Mouse (Mus musculus) heart, postnatal 0 days (tissue): Measurements from ENCODE around the gene Igsf8. TPM values are rescaled to one million over a fixed set of nuclear protein-coding genes. Genes with fewer than 3 reads are reported as not detected.

Source experiments
- ATAC-seq: fragments of 200-750 bp; cut with Nextera tagmentation; 2 replicates; pipeline ENCODE4 v1.8.0; 2017; ENCODE audit warnings: low read depth, moderate number of reproducible peaks, moderate library complexity; ENCODE audit not compliant: insufficient read depth
- DNase-seq: peaks from one replicate; pipeline ENCODE4 v3.0.0-alpha.2; 2016; ENCODE audit warnings: low spot score
- H3K27ac ChIP-seq: fragments of 300-500 bp; sonication (generic); 2 replicates; pipeline ENCODE4 v1.5.1; 2014; ENCODE audit warnings: low read depth, mild to moderate bottlenecking
- H3K27me3 ChIP-seq: fragments of 300-500 bp; sonication (generic); 2 replicates; pipeline ENCODE4 v1.6.1; 2014; ENCODE audit warnings: low read length, mixed read lengths; ENCODE audit not compliant: control insufficient read depth, insufficient read depth
- H3K36me3 ChIP-seq: fragments of 300-500 bp; sonication (generic); replicated peaks from 2 replicates; pipeline ENCODE4 v1.6.1; 2014; ENCODE audit warnings: low read length, mixed read lengths; ENCODE audit not compliant: control insufficient read depth, insufficient read depth
- H3K4me1 ChIP-seq: fragments of 300-500 bp; sonication (generic); 2 replicates; pipeline ENCODE4 v1.6.1; 2014; ENCODE audit warnings: antibody characterized with exemption; ENCODE audit not compliant: control insufficient read depth, insufficient read depth
- H3K4me2 ChIP-seq: fragments of 300-500 bp; sonication (generic); 2 replicates; pipeline ENCODE4 v1.6.1; 2014; ENCODE audit warnings: low read depth, mild to moderate bottlenecking, low read length, moderate library complexity
- H3K4me3 ChIP-seq: fragments of 300-500 bp; sonication (generic); 2 replicates; pipeline ENCODE4 v1.5.1; 2014; ENCODE audit warnings: low read depth, low read length
- H3K9ac ChIP-seq: fragments of 300-500 bp; sonication (generic); replicated peaks from 2 replicates; pipeline ENCODE4 v1.6.1; 2014; ENCODE audit warnings: low read depth, low read length, mixed read lengths
- H3K9me3 ChIP-seq: fragments of 300-500 bp; sonication (generic); replicated peaks from 2 replicates; pipeline ENCODE4 v1.6.1; 2016; ENCODE audit warnings: low read length; ENCODE audit not compliant: control insufficient read depth
- CTCF ChIP-seq: IDR thresholded peaks from 2 replicates; pipeline ENCODE4 v1.5.1; 2016; ENCODE audit warnings: antibody characterized with exemption, control low read depth, low read depth
- EP300 ChIP-seq: IDR thresholded peaks from 2 replicates; pipeline ENCODE4 v1.6.1; 2016; ENCODE audit warnings: antibody characterized with exemption, low read depth
- WGBS: fragments of 180-500 bp; shearing (Covaris S2); extraction: QIAGEN DNeasy Blood & Tissue Kit; methylation state at CpG from one replicate; pipeline ENCODE4 v1.1.7; 2014; 5-methylcytosine and 5-hydroxymethylcytosine counted together
- polyA plus RNA-seq: library from polyadenylated mRNA; unstranded; fragments of >200 nt; fragmentation: Nextera tagmentation; extraction: Ambion mirVana; gene quantifications from 2 replicates; pipeline ENCODE4 v1.2.1, GENCODE M21; 2015
- total RNA-seq: library from RNA; depleted of rRNA; stranded (reverse); fragments of >200 nt; gene quantifications from 2 replicates; pipeline ENCODE4 v1.2.3, GENCODE M21; 2014; ENCODE audit warnings: low replicate concordance

The Igsf8 gene
- total and polyA plus RNA-seq, 2 experiments from 2014 or later = 11.4 to 22.1 TPM

DNA sequence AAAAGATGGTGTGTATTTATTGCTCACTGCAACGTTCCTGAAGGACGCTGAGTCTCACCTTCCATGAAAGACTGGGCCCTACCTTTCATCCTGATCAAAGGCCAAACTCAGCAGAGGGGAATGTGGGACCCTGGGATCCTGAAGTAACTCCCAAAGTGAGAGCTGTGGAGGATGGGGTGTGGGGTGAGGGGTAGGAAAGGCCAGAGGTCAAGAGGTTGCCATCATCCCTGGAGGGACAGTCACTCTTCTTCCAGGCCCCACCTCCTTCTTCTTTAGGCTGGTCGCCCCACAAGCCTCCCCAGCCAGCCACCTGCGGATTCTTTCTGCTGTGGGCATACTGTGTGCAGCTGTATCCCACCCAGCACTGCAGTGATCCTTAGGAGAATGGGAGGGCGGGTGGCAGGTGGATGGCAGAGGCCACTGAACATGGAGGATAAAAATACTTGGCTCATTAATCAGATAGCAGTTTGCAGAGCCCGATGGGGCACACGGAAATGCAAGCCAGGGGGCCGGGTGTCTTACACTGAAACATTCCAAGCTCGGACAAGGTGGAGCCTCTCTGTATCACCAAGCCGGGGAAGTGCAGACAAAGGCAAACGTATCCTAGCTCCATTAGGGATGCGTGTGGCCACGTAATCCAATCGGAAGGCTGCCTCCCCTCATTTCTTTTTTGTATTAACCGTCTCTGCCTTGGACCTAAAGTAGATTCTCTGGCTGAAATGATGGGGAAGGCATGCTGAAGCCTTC is 43.1 kb upstream of the Igsf8 start:
- Histone ChIP-seq H3K9me3 (no peaks in the 10 kb centered on the region), H3K27ac (peak overlapping the region; percentile 85), H3K4me3 (no peak overlapping the region), H3K9ac (no peak overlapping the region), H3K36me3 (no peaks in the 10 kb centered on the region), H3K27me3 (no peaks in the 10 kb centered on the region), H3K4me2 (peak overlapping the region; percentile 1; the same call in 1 of the 2 replicates), H3K4me1 (peaks cover 65% of the 10 kb centered on the region)
- DNase-seq = no peak
- WGBS = 40% methylated on average over 15 of the region's 15 CpGs
- ATAC-seq = no peak
- TF ChIP-seq CTCF (no peak), EP300 (no peak)

DNA sequence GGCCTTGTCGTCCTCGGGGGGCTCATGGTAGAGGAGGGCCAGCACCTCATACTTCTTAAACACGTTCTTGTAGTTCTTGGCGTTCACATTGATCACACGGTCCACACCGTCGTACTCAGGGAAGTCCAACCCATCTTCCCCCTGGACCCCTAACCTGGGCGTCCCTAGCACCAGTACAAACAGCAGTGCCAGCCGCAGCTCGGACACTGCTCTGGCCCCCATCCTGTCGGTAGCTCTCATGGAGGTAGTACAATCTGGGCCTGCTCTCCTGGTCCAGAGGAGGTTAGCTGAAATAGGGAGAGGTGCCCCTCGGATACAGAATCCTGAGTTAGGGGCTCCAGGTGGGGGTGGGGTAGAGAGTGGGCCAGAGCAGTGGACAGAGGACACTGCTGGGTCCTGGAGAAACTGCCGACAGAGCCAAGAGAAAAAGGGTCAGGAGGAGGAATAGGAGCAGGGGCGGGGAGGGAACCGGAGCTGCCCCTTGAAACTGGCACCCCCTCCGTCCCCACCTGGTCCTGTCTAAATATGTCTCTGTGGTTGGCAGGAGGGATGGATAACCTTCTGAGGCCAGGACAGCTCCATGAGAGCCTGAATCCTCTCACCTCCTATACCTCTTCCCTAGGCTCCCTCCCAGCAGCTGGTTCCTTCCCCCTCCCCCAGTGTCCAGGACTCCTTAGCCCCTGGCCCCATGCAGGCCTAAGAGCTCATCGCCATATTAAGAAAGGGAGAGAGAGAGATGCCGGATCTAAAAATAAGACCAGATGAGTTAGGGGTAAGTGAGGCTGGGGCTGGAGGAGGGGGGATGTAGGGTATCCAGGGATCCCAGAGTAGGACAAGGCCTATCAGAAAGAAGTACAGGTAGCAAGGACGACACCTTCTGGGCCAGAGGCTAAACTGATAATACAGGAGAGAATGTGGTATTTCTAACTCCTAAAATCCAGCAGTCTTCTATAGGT is 41.7 kb upstream of the Igsf8 start, which contains the start of gene Casq1:
Gene Casq1, minus strand, starts transcription at position 418 of the 956 bp plus-strand sequence.
- TF ChIP-seq EP300 = no peak
- no peak for TF ChIP-seq CTCF
- peak within 1 kb of the TSS; percentile 24 for H3K9ac ChIP-seq
- peak within 1 kb of the TSS; percentile 85 for H3K27ac ChIP-seq
- peaks cover 56% of the 10 kb centered on the region for H3K4me1 ChIP-seq
- H3K27me3 ChIP-seq = no peaks in the 10 kb centered on the region
- WGBS = 50% methylated on average over 19 of the region's 19 CpGs
- no peaks in the 10 kb centered on the region for H3K9me3 ChIP-seq
- no peak within 1 kb of the TSS for H3K4me3 ChIP-seq
- DNase-seq = no peak
- H3K36me3 ChIP-seq = no peaks in the 10 kb centered on the region
- H3K4me2 ChIP-seq = peak within 1 kb of the TSS; percentile 19
- 0 out of 2 replicates have a peak, but pooled peaks have one; percentile 5 for ATAC-seq

DNA sequence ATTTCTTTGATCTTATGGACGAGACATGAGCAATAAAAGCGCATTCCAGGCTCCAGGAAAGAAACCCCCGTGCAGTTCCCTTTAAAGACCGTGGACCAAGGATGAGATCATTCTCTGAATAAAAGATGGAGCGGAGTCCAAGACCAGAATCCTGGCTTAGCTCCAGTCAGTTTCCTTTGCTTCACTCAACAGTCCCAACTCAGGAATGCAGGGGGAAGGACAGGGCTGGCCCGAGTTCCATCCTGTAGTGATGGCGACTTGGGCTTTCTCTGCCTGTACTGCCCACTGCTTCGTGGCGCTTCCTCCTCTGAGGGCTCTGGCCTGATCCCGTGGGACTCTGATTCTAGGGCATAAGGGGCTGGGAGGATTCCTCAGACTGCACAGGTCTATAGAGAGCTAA is 41.0 kb upstream of the Igsf8 start:
- Histone ChIP-seq H3K4me1 (peaks cover 50% of the 10 kb centered on the region), H3K4me2 (peak overlapping the region; percentile 19; the same call in 1 of the 2 replicates), H3K27me3 (no peaks in the 10 kb centered on the region), H3K4me3 (no peak overlapping the region), H3K9me3 (no peaks in the 10 kb centered on the region), H3K9ac (no peak overlapping the region; the same call in 1 of the 2 replicates), H3K36me3 (no peaks in the 10 kb centered on the region), H3K27ac (peak overlapping the region; percentile 85)
- TF ChIP-seq EP300 (peak; percentile 53; the same call in 1 of the 2 replicates), CTCF (no peak)
- WGBS = 9% methylated on average over 10 of the region's 10 CpGs
- DNase-seq (peak; percentile 92), ATAC-seq (peak; percentile 82)

DNA sequence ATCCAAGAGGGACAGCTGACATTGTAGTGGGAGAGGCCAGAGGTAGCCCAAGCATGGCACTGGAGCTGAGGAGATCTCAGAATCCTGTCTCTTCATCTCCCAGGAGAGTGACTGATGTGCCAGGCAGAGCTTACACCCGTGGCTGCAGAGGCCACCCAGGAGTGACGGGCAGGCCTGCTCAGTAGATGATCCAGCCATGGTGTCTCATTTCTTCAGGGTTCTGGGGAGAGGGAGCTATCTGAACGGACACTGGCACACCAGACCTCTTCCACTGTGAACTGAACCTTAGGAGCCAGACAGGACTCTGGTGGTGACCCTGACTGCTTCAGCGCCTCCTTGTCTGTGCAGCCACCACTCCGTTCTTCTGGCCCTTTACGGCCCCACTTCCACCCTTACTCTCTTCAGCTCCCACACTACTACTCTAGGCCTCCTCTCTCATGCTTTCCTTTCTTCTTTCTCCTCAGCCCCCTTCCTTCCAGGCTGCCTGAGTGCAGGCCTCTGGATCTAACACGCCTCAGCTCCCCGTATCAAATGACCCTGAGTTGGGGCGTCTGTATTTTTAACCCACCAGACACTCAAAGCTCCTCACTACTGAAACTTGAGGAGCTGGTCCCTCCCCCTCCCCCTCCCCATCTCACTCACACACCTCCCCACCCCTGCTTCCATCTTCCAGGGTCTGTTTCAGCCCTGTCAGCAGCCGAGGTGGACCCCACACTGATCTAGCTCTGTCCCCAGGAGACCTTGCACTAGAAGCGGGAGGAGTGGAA is 40.0 kb upstream of the Igsf8 start:
- H3K27me3 ChIP-seq = no peaks in the 10 kb centered on the region
- no peak overlapping the region for H3K4me3 ChIP-seq
- no peaks in the 10 kb centered on the region for H3K9me3 ChIP-seq
- H3K27ac ChIP-seq = peak overlapping the region; percentile 85
- H3K4me1 ChIP-seq = peaks cover 49% of the 10 kb centered on the region
- ATAC-seq (no peak), DNase-seq (no peak)
- 46% methylated on average over 11 of the region's 11 CpGs for WGBS
- no peak overlapping the region for H3K4me2 ChIP-seq
- H3K36me3 ChIP-seq = no peaks in the 10 kb centered on the region
- H3K9ac ChIP-seq = no peak overlapping the region; the same call in 1 of the 2 replicates
- TF ChIP-seq EP300 (no peak), CTCF (no peak)

DNA sequence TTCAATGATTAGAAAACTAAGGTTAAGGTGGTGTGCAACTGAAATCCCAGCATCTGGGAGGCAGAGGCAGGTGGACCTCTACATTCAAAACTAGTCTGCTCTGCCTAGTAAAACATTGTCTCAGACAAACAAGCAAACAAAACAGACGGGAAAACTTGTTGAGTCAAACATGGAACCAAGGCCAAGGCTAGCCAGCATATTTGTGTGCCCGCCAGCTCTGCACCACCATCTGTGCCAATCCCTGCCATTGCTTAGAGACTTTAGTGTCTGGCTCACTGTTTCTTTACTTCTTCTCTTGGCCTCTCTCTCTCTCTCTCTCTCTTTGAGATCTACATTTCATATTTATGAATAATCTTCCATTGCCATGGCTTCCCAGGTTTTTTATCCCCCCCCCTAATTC is 33.2 kb upstream of the Igsf8 start:
- no peak for TF ChIP-seq EP300
- no peak for TF ChIP-seq CTCF
- DNase-seq = no peak
- Histone ChIP-seq H3K4me3 (no peak overlapping the region), H3K4me1 (peaks cover 16% of the 10 kb centered on the region), H3K27me3 (no peaks in the 10 kb centered on the region), H3K4me2 (no peak overlapping the region), H3K9me3 (no peaks in the 10 kb centered on the region), H3K27ac (no peak overlapping the region), H3K9ac (no peak overlapping the region), H3K36me3 (no peaks in the 10 kb centered on the region)
- no peak for ATAC-seq
- WGBS = 81% methylated on average over 2 of the region's 2 CpGs
